Mouse (Mus musculus): ENCODE data around the gene Med13l.

DNA sequence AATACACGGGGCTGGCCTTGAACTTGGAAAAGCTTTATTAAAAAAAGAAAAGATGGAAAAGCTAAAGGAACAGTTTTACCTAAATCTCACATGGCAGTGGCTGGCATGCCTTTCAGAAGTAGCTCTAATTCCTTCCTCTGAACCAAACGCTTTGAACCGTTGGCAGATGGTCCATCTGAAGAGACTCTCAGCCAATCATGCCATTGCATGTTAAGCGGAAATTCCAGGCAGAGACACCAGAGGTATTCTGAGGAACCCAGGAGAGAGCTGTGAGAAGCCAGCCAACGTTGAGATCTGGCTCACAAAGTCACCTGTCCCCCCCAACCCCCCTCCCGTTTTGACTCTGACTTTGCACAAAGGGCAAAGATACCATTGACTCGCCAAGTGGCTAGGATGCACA, 42.2 kb downstream of the Med13l start:
- TF ChIP-seq GATA1 (IDR thresholded peaks at IDR 0.05; ENCODE audit: borderline replicate concordance, low read length) (no peak), FLI1 (IDR thresholded peaks at IDR 0.05; ENCODE audit: low read length) (no peak)
